Mouse (Mus musculus): ENCODE measurements around the gene Tspan4. TPM values are rescaled to one million over a fixed set of nuclear protein-coding genes. Genes with fewer than 3 reads are reported as not detected.
A peak's percentile ranks its signal among the peaks of the same experiment; 100 is the strongest.

The Tspan4 gene
- total and polyA plus RNA-seq, 3 experiments, result 13.5 to 28.7 (median 15.3) TPM

DNA sequence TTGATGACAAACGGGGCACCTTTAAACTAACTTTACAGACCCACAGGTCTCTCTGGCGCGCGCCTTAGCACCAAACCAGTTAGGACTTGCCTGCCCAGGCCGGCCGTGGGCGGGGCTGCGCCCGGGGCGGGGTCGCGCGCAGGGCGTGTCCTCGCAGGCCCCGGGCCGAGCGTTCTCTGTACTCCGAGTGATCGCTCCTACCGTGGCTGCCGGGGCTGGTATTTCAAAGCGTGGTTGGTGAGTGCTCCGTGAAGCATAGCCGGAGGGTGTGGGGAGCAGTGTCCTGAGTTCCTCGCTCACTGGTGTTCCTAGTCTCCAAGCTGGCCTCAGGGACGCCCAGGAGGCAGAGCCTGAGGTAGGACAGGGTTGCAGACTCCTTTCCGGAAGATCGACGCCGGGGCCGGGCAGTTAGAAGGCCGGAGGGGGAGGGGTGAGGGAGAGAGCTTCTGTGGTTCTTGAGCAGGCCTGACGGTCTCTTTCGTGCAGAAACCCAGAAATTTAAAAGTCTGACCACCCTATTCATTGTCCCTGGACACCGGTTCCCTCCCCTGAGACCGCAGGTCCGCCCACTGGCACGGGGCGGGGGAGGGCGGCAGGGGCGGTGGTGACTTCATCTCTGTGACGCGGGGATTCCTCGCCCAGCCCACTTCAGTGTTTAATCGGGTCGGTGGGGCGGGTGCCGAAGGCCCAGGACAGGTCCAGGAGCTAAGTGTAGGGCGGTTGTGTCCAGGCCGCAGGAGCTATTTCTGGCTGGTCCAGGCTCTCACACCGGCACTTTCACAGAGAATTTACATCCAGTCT, 7.6 kb upstream of the Tspan4 start, which contains the start of gene Cd151:
Cd151 (plus strand) TSS at position 163 of the 801 bp plus-strand sequence.
- peaks cover 81% of the 10 kb centered on the region for H3K4me1 ChIP-seq (ENCODE audit: insufficient read depth, low read depth, low read length)
- H3K36me3 ChIP-seq (replicated peaks), result peaks cover 37% of the 10 kb centered on the region
- no peaks in the 10 kb centered on the region for H3K9me3 ChIP-seq (replicated peaks)
- ATAC-seq (ENCODE audit: extremely low read depth, insufficient number of reproducible peaks, low FRiP score, poor library complexity, severe bottlenecking) (peak; percentile 50), DNase-seq (ENCODE audit: low spot score) (peak; percentile 91)
- peaks cover 33% of the 10 kb centered on the region for H3K27me3 ChIP-seq (ENCODE audit: insufficient read depth, low read length)
- no peak for TF ChIP-seq POLR2AphosphoS5 (IDR thresholded peaks at IDR 0.05; ENCODE audit: insufficient replicate concordance, low read depth, low read length)
- H3K4me3 ChIP-seq (ENCODE audit: low read depth, low read length), result peak within 1 kb of the TSS; percentile 78

DNA sequence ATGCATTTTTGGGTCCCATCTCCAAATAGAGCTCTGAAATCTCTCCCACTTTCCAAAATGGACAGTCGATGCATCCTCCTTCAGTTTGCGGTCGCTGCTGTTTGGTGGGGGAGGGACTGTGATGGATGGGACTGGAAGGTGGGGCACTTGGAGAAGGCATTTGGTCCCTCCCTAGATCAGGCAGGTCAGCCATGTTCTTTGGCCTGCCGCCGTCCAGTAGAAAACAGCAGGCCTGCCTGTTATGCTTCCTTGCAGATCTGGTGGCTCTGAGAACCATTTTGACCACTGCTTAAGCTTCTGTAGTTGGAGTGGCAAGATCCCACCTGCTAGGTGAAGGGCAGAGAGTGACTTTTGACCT, 6.9 kb upstream of the Tspan4 start:
- peaks cover 44% of the 10 kb centered on the region for H3K36me3 ChIP-seq (replicated peaks)
- no peaks in the 10 kb centered on the region for H3K9me3 ChIP-seq (replicated peaks)
- ATAC-seq (ENCODE audit: extremely low read depth, insufficient number of reproducible peaks, low FRiP score, poor library complexity, severe bottlenecking) (no peak), DNase-seq (ENCODE audit: low spot score) (no peak)
- TF ChIP-seq GATA1 (IDR thresholded peaks at IDR 0.05; ENCODE audit: borderline replicate concordance, low read length) (no peak), POLR2AphosphoS5 (IDR thresholded peaks at IDR 0.05; ENCODE audit: insufficient replicate concordance, low read depth, low read length) (peak; percentile 21; the same call in 1 of the 2 replicates)
- peaks cover 26% of the 10 kb centered on the region for H3K27me3 ChIP-seq (ENCODE audit: insufficient read depth, low read length)
- H3K4me3 ChIP-seq (ENCODE audit: low read depth, low read length), result peak overlapping the region; percentile 78
- peaks cover 85% of the 10 kb centered on the region for H3K4me1 ChIP-seq (ENCODE audit: insufficient read depth, low read depth, low read length)

DNA sequence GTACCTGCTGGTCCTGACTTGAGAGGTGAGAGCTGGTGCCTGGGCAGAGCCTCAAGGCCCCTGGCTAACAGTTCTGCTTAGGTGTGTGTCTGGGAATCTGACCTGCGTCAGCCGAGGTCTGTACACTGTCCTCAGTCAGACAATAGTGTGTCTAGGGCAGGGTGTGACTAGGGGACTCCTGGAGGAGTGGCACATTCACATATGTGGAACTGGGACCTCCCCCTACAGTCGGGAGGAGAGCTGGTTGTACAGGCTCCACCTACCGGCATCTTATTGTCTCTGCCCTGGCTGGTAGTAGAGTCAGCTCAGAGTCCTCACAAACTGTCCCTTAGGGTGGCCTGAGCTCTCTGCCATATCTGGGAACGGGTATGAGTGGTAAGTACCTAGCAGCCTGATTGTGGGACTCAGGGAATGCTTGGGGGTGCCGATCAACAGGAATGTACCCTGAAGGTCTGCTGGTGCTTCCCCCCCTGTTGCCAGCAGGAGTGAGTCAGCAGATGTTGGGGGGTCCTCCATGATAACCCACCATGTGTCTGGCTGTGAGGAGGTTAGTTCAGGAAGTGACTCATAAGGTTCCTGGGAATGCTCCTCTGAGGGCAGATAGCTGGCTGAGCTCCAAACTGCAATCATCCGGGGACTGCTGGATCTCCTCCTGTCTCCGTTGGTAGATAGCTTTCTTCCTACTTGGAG, 6.4 kb upstream of the Tspan4 start:
- Histone ChIP-seq H3K9me3 (replicated peaks) (no peaks in the 10 kb centered on the region), H3K4me1 (ENCODE audit: insufficient read depth, low read depth, low read length) (peaks cover 88% of the 10 kb centered on the region), H3K4me3 (ENCODE audit: low read depth, low read length) (peak overlapping the region; percentile 78), H3K36me3 (replicated peaks) (peaks cover 49% of the 10 kb centered on the region), H3K27me3 (ENCODE audit: insufficient read depth, low read length) (peaks cover 21% of the 10 kb centered on the region)
- DNase-seq (ENCODE audit: low spot score) (peak; percentile 94), ATAC-seq (ENCODE audit: extremely low read depth, insufficient number of reproducible peaks, low FRiP score, poor library complexity, severe bottlenecking) (peak; percentile 89)
- TF ChIP-seq TAL1 (conservative IDR thresholded peaks at IDR 0.05; ENCODE audit: low read depth, low read length), result no peak
- no peak for TF ChIP-seq CTCF (IDR thresholded peaks at IDR 0.05; ENCODE audit: low read depth, low read length)
- TF ChIP-seq GATA1 (IDR thresholded peaks at IDR 0.05; ENCODE audit: borderline replicate concordance, low read length), result no peak
- TF ChIP-seq POLR2AphosphoS5 (IDR thresholded peaks at IDR 0.05; ENCODE audit: insufficient replicate concordance, low read depth, low read length), result peak; percentile 9; the same call in 1 of the 2 replicates
- TF ChIP-seq GATA2 (IDR thresholded peaks at IDR 0.05; ENCODE audit: borderline replicate concordance, low read depth, low read length), result no peak

DNA sequence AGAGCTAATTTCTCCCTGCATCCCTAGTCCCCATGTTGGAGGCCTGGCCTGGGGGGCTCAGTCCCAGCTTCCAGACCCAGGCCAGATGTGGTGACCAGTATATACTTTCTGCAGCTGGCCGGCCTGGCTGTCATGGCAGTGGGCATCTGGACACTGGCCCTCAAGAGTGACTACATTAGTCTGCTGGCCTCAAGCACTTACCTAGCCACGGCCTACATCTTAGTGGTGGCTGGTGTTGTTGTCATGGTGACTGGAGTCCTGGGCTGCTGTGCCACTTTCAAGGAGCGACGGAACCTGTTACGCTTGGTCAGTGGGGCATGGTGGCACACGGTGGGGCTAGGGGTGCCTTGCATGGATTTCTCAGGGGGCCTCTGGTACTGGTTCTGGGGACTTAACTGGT, 5.7 kb upstream of the Tspan4 start:
- Histone ChIP-seq H3K9me3 (replicated peaks) (no peaks in the 10 kb centered on the region), H3K4me1 (ENCODE audit: insufficient read depth, low read depth, low read length) (peaks cover 89% of the 10 kb centered on the region), H3K36me3 (replicated peaks) (peaks cover 49% of the 10 kb centered on the region), H3K27me3 (ENCODE audit: insufficient read depth, low read length) (peaks cover 14% of the 10 kb centered on the region), H3K4me3 (ENCODE audit: low read depth, low read length) (peak overlapping the region; percentile 78)
- no peak for DNase-seq (ENCODE audit: low spot score)
- ATAC-seq (ENCODE audit: extremely low read depth, insufficient number of reproducible peaks, low FRiP score, poor library complexity, severe bottlenecking), result no peak
- no peak for TF ChIP-seq POLR2AphosphoS5 (IDR thresholded peaks at IDR 0.05; ENCODE audit: insufficient replicate concordance, low read depth, low read length)
- TF ChIP-seq GATA2 (IDR thresholded peaks at IDR 0.05; ENCODE audit: borderline replicate concordance, low read depth, low read length), result no peak
- TF ChIP-seq GATA1 (IDR thresholded peaks at IDR 0.05; ENCODE audit: borderline replicate concordance, low read length), result no peak
- TF ChIP-seq TAL1 (conservative IDR thresholded peaks at IDR 0.05; ENCODE audit: low read depth, low read length), result no peak
- no peak for TF ChIP-seq CTCF (IDR thresholded peaks at IDR 0.05; ENCODE audit: low read depth, low read length)

DNA sequence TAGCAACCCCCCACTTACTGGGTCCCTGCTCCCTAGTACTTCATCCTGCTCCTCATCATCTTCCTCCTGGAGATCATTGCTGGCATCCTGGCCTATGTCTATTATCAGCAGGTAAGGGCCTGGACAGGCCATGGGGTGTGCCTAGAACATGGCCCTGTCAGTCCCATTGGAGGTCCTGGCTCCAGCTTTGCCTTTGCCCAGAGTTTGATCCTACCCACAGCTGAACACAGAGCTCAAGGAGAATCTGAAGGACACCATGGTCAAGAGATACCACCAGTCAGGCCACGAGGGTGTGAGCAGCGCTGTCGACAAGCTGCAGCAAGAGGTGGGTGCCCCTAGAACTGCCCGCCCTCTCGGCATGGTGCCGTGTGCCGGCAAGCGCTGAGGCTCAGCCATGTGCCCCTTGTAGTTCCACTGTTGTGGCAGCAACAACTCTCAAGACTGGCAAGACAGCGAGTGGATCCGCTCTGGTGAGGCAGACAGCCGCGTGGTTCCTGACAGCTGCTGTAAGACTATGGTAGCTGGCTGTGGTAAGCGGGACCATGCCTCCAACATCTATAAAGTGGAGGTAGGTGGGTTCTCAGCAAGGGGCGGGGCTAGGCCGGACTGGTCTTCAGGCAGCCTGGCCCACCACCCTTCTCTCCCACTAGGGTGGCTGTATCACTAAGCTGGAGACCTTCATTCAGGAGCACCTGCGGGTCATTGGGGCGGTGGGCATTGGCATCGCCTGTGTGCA, 5.0 kb upstream of the Tspan4 start:
- Histone ChIP-seq H3K9me3 (replicated peaks) (no peaks in the 10 kb centered on the region), H3K4me1 (ENCODE audit: insufficient read depth, low read depth, low read length) (peaks cover 83% of the 10 kb centered on the region), H3K36me3 (replicated peaks) (peaks cover 49% of the 10 kb centered on the region), H3K4me3 (ENCODE audit: low read depth, low read length) (peak overlapping the region; percentile 78; the same call in 1 of the 2 replicates), H3K27me3 (ENCODE audit: insufficient read depth, low read length) (peaks cover 7% of the 10 kb centered on the region; the same call in 1 of the 2 replicates)
- ATAC-seq (ENCODE audit: extremely low read depth, insufficient number of reproducible peaks, low FRiP score, poor library complexity, severe bottlenecking), result no peak
- TF ChIP-seq GATA1 (IDR thresholded peaks at IDR 0.05; ENCODE audit: borderline replicate concordance, low read length) (no peak), CTCF (IDR thresholded peaks at IDR 0.05; ENCODE audit: low read depth, low read length) (no peak), GATA2 (IDR thresholded peaks at IDR 0.05; ENCODE audit: borderline replicate concordance, low read depth, low read length) (no peak), POLR2AphosphoS5 (IDR thresholded peaks at IDR 0.05; ENCODE audit: insufficient replicate concordance, low read depth, low read length) (no peak), TAL1 (conservative IDR thresholded peaks at IDR 0.05; ENCODE audit: low read depth, low read length) (no peak)
- DNase-seq (ENCODE audit: low spot score), result no peak

DNA sequence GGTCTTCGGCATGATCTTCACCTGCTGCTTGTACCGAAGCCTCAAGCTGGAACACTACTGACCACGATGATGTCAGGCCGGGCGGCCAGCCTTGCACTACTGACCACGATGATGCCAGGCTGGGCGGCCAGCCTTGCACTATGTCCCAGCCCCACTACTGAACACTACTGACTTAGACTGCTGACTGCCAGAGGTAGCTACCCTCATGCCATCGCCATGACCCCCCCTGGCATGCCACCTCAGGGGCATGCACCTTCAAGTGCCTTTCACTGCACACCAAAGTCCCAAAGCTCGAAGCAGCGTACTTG, 4.4 kb upstream of the Tspan4 start:
- Histone ChIP-seq H3K4me1 (ENCODE audit: insufficient read depth, low read depth, low read length) (peaks cover 81% of the 10 kb centered on the region), H3K36me3 (replicated peaks) (peaks cover 49% of the 10 kb centered on the region), H3K9me3 (replicated peaks) (no peaks in the 10 kb centered on the region), H3K27me3 (ENCODE audit: insufficient read depth, low read length) (peaks cover 3% of the 10 kb centered on the region; the same call in 1 of the 2 replicates), H3K4me3 (ENCODE audit: low read depth, low read length) (peak overlapping the region; percentile 24; the same call in 1 of the 2 replicates)
- DNase-seq (ENCODE audit: low spot score) (no peak), ATAC-seq (ENCODE audit: extremely low read depth, insufficient number of reproducible peaks, low FRiP score, poor library complexity, severe bottlenecking) (no peak)
- TF ChIP-seq TAL1 (conservative IDR thresholded peaks at IDR 0.05; ENCODE audit: low read depth, low read length) (no peak), CTCF (IDR thresholded peaks at IDR 0.05; ENCODE audit: low read depth, low read length) (no peak), POLR2AphosphoS5 (IDR thresholded peaks at IDR 0.05; ENCODE audit: insufficient replicate concordance, low read depth, low read length) (no peak), GATA2 (IDR thresholded peaks at IDR 0.05; ENCODE audit: borderline replicate concordance, low read depth, low read length) (no peak)
